Mouse (Mus musculus) kidney, postnatal 4 days (tissue): Measurements from ENCODE around the gene Kcne3.
A peak's percentile ranks its signal among the peaks of the same experiment; 100 is the strongest.

Experiments
- DNase-seq, 2 experiments: peaks; one replicate each; pipeline ENCODE4 v3.0.0; 2021; ENCODE audit warnings: mixed read lengths in 2 of 2

Gene Kcne3

GRCm38 (mm10) chr7:100182388-100182787, 6.1 kb downstream of the Kcne3 start:
- DNase-seq = no peak

- DNase-seq = peak; percentile 69 to 72
Observed at GRCm38 (mm10) chr7:100187601-100188000, 11.3 kb downstream of the Kcne3 start.

- DNase-seq = no peak
Observed at GRCm38 (mm10) chr7:100190167-100190566, 13.9 kb downstream of the Kcne3 start.

- peak; percentile 84 to 87 for DNase-seq
Observed at GRCm38 (mm10) chr7:100190778-100191177, 14.5 kb downstream of the Kcne3 start.

GRCm38 (mm10) chr7:100201191-100201590, 24.9 kb downstream of the Kcne3 start:
- no peak for DNase-seq

- peak in 1 of 2 experiments; percentile 8 for DNase-seq
Observed at GRCm38 (mm10) chr7:100203616-100204015, 27.3 kb downstream of the Kcne3 start.

- no peak for DNase-seq
Observed at GRCm38 (mm10) chr7:100204871-100205270, 28.6 kb downstream of the Kcne3 start.

GRCm38 (mm10) chr7:100206144-100206543, 29.8 kb downstream of the Kcne3 start:
- DNase-seq = no peak

GRCm38 (mm10) chr7:100207886-100208285, 31.6 kb downstream of the Kcne3 start:
- DNase-seq = no peak

- DNase-seq = no peak
Observed at GRCm38 (mm10) chr7:100214310-100214709, 38.0 kb downstream of the Kcne3 start.

GRCm38 (mm10) chr7:100215116-100215732, 38.9 kb downstream of the Kcne3 start:
- DNase-seq = no peak

GRCm38 (mm10) chr7:100215976-100216375, 39.7 kb downstream of the Kcne3 start:
- peak; percentile 13 to 35 for DNase-seq

GRCm38 (mm10) chr7:100216601-100217565, 40.6 kb downstream of the Kcne3 start:
- peak in 1 of 2 experiments; percentile 19 for DNase-seq

GRCm38 (mm10) chr7:100227158-100227875, 51.0 kb downstream of the Kcne3 start, which contains the start of gene Pgm2l1:
TSS of gene Pgm2l1 (plus strand) at chr7:100227394.
- DNase-seq = peak; percentile 98

GRCm38 (mm10) chr7:100227896-100228525, 51.7 kb downstream of the Kcne3 start:
- peak; percentile 42 to 55 for DNase-seq

- DNase-seq = no peak
Observed at GRCm38 (mm10) chr7:100228957-100229356, 52.7 kb downstream of the Kcne3 start.

GRCm38 (mm10) chr7:100230646-100231045, 54.3 kb downstream of the Kcne3 start:
- DNase-seq = no peak

GRCm38 (mm10) chr7:100231661-100232060, 55.4 kb downstream of the Kcne3 start:
- DNase-seq = no peak

GRCm38 (mm10) chr7:100233681-100234080, 57.4 kb downstream of the Kcne3 start:
- no peak for DNase-seq
